Mouse (Mus musculus): Measurements from ENCODE around the gene Rerg.
"Not testable (repeated sequence)": the region's sequence is repeated elsewhere in the genome, so short reads cannot be mapped to it uniquely, and the experiment has no call there.

Gene Rerg

DNA sequence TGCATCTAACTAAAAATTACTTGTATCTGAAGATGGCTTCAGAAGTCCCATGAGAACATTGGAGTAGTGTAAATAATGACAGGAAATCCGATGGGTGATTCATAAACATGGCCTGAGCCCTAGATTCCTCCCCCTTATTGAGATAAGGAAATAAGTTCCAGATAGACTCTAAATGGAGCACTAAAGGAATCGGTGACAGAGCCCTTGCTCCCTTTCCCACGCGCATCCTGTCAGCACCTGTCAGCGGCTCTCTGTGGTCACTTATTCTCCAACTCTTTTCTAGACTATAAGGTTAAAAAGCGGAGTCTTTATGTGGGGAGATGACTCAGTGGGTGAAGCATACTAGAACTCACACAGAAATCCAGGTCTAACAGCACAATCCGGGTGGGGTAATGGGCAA is 104.8 kb downstream of the Rerg start:
- DNase-seq = no peak

DNA sequence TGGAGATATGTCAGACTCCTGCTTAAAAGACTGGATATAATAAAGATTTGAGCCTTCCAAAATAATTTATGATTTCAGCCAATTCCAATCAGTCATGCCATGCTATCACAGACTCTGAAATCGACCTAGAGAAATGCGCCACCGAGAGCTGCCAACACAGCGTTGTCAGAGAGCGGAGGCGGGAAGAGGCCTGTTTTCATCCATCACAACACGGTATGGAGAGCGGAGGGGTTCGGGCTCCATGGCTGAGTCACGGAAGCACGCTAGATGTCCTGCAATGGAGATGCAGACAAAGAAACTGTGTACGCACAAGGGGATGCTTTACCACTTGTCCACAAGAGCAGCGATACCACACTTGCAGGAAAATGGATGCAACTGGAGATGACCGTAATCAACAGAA is 105.5 kb downstream of the Rerg start:
- DNase-seq = no peak

GRCm38 (mm10) chr6:137063239-137063940 is 106.9 kb downstream of the Rerg start:
- DNase-seq = no peak

DNA sequence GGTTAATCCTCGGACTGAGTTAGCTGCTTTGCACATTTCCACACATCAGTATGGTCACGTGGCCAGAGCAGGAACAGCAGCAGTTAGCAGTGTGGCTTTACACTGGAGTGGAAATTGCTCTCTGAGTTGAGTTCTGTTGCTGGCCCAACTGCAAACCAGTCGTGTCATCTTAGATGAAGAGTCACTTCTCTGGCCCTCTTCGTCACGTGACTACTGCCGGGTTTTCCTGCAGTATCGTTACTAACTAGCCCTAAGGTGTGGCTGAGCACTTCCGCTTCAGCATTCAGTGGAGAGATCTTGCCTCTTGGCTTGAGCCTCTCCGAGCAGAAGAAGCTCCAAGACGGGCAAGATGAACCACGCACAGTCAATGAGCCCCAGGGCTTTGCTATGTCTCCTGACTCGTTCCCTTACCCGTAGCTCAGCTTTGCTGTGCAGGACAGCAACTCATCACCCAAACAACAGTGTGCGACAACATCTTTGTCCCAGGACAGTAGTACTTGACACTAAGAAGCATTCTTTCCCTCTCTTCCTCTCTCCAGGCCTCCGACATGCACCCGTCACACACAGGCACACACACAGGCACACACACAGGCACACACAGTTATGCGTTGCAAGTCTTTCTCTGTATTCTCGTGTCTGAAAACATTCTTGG is 108.3 kb downstream of the Rerg start:
- no peak for DNase-seq

DNA sequence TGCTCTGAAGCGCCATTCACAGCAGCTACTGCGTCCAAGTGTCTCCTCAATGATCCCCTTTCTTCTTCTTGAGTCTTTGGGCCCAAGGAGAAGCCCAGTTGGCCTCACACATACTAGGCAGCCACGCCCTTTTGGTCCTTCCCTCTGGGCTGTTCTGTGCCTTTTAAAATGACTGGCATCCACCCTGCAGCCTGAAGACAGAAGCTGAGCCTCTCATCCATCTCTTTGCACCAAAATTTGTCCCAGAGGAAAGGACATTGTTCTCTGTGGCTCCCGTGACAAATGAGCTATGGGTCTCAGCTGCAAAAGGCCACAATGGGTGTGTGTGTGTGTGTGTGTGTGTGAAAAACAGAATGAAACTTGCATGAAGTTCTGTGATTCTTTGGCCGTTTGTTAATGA is 109.7 kb downstream of the Rerg start:
- no peak for DNase-seq

GRCm38 (mm10) chr6:137058257-137058656 is 112.0 kb downstream of the Rerg start:
- DNase-seq = no peak

GRCm38 (mm10) chr6:137054073-137054472 is 116.2 kb downstream of the Rerg start:
- no peak for DNase-seq

DNA sequence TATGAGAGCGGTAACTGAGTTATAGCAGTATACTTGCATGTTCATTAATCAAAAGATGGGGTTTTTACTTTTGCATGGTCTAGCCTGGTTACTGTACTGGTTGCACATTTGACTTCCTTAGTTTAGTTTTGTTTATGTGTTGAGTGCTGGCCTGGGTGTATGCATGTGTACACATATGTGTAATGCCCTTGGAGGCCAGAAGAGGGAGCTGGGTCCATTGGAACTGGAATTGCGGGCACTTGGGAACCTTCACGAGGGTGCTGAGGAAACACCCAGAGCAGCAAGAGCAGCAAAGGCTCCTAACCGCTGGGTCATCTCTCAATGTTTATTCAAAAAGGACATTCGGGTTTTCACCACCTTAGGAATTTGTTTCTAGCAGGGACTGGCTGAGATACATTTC is 116.8 kb downstream of the Rerg start:
- peak; percentile 6 to 10 for DNase-seq

- no peak for DNase-seq
These were observed 117.3 kb downstream of the Rerg start for GRCm38 (mm10) chr6:137053006-137053405.

- DNase-seq = no peak
These were observed 123.3 kb downstream of the Rerg start for GRCm38 (mm10) chr6:137047036-137047435.

- DNase-seq = no peak
These were observed 125.2 kb downstream of the Rerg start for GRCm38 (mm10) chr6:137045011-137045504.

GRCm38 (mm10) chr6:137035611-137036395 is 134.5 kb downstream of the Rerg start:
- not testable (repeated sequence) for DNase-seq

GRCm38 (mm10) chr6:137030611-137031097 is 139.6 kb downstream of the Rerg start:
- no peak for DNase-seq

DNA sequence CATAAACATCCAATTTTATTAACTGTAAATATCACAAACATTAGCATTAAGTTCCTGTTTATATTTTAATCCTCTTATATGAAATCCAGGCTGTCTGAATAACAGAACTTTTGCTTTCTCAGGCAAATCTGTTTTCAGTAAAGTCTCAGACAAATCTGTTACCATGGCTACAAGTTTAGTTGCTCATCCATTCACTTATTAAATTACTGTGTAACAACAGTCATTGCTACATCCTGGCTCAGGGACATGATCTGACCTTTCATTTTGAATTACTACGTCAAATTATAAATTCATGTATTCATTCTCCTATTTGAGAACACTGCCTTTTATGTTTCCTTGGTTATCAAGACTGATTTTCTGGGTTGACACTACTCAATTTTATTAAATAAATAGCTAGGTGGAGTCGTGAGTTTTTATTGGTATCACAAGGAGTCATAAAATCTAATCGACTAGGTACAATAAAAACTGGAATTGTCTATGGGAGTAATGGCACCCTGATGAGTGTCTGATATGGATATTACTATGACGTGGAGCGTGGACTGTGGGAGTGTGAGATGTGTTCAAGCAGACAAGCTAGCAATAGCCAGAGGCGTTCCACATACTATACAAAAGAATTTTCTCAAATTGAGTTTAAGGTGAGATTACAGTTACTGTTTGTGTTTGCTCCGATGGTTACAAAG is 140.2 kb downstream of the Rerg start:
- no peak for DNase-seq

GRCm38 (mm10) chr6:137025461-137025860 is 144.8 kb downstream of the Rerg start:
- DNase-seq = no peak

- no peak for DNase-seq
These were observed 145.8 kb downstream of the Rerg start for GRCm38 (mm10) chr6:137024541-137024940.

GRCm38 (mm10) chr6:137017216-137017973 is 152.9 kb downstream of the Rerg start:
- no peak for DNase-seq

- DNase-seq = no peak
These were observed 156.0 kb downstream of the Rerg start for GRCm38 (mm10) chr6:137014346-137014745.

DNA sequence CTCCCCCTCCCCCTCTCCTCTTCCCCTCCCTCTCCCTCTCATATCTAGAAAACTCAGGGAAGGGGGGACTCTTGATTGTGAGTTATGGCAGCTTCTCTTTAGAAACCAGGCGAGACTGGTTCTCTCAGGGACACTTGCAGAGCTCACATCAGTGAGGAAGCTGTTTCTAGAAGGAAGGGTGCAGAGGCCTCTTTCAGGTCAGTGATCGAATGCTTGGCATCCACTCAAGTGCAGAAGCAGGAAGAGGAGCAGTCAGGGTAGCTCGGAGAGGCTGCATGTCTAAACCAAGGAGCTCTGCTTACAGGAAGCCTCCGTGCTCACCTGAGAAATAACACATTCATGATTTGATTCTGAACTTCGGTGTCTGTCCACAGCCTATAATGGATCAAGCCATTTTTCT is 159.1 kb downstream of the Rerg start:
- DNase-seq = no peak
